Mouse (Mus musculus) intestine, embryonic 14.5 days (tissue): Measurements from ENCODE around the gene Metap2. TPM values are rescaled to one million over a fixed set of nuclear protein-coding genes. Genes with fewer than 3 reads are reported as not detected.

Experiments
- ATAC-seq: fragments of 200-750 bp; cut with Nextera tagmentation; replicated peaks from 2 replicates; pipeline ENCODE4 v1.8.0; 2017; ENCODE audit warnings: low read depth, moderate number of reproducible peaks, moderate TSS enrichment, moderate library complexity; ENCODE audit not compliant: low FRiP score, low TSS enrichment
- DNase-seq: peaks from one replicate; pipeline ENCODE4 v3.0.0-alpha.2; 2018; ENCODE audit warnings: low spot score
- H3K27ac ChIP-seq: fragments of 300-500 bp; sonication (generic); 2 replicates; pipeline ENCODE4 v1.5.1; 2014; ENCODE audit warnings: low read depth, mild to moderate bottlenecking, control low read depth
- H3K27me3 ChIP-seq: fragments of 300-500 bp; sonication (generic); replicated peaks from 2 replicates; pipeline ENCODE4 v1.6.1; 2014; ENCODE audit warnings: low read length, control low read depth; ENCODE audit not compliant: control insufficient read depth, insufficient read depth
- H3K36me3 ChIP-seq: fragments of 300-500 bp; sonication (generic); 2 replicates; pipeline ENCODE4 v1.6.1; 2014; ENCODE audit warnings: low read length, control low read depth; ENCODE audit not compliant: control insufficient read depth, insufficient read depth
- H3K4me1 ChIP-seq: fragments of 300-500 bp; sonication (generic); replicated peaks from 2 replicates; pipeline ENCODE4 v1.6.1; 2014; ENCODE audit warnings: low read length, control low read depth, mixed read lengths; ENCODE audit not compliant: control insufficient read depth, insufficient read depth
- H3K4me2 ChIP-seq: fragments of 300-500 bp; sonication (generic); 2 replicates; pipeline ENCODE4 v1.6.1; 2014; ENCODE audit warnings: low read length
- H3K4me3 ChIP-seq: fragments of 300-500 bp; sonication (generic); 2 replicates; pipeline ENCODE4 v1.5.1; 2014; ENCODE audit warnings: low read depth, low read length, control low read depth, mixed read lengths
- H3K9ac ChIP-seq: fragments of 300-500 bp; sonication (generic); 2 replicates; pipeline ENCODE4 v1.6.1; 2014; ENCODE audit warnings: mild to moderate bottlenecking, low read length
- H3K9me3 ChIP-seq: fragments of 300-500 bp; sonication (generic); 2 replicates; pipeline ENCODE4 v1.6.1; 2016; ENCODE audit warnings: low read length, control low read depth; ENCODE audit not compliant: control insufficient read depth
- WGBS: fragments of 180-500 bp; shearing (Covaris S2); extraction: QIAGEN DNeasy Blood & Tissue Kit; methylation state at CpG from one replicate; pipeline ENCODE4 v1.1.7; 2014; 5-methylcytosine and 5-hydroxymethylcytosine counted together
- polyA plus RNA-seq: library from polyadenylated mRNA; unstranded; fragments of >200 nt; fragmentation: Nextera tagmentation; extraction: Ambion mirVana; gene quantifications from 2 replicates; pipeline ENCODE4 v1.2.1, GENCODE M21; 2014

Metap2 gene
- polyA plus RNA-seq, 1 experiment from 2014 or later, result 206 TPM

DNA sequence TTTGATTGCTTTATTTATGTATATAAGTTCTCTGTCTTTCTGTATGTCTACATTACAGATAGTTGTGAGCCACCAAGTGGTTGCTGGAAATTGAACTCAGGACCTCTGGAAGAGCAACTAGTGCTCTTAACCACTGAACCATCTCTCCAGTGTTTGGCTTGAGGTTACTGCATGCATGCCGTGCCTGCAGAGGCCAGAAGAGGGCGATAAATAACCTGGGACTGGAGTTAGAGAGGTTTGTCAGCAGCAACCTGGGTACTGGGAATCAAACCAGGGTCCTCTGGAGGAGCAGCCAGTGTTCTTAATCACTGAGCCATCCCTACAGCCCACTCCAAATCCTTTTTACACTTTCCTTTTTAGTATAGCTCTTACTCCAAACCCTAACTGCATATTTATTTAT lies 19.9 kb upstream of the Metap2 start:
- 76% methylated on average over 2 of the region's 2 CpGs for WGBS

DNA sequence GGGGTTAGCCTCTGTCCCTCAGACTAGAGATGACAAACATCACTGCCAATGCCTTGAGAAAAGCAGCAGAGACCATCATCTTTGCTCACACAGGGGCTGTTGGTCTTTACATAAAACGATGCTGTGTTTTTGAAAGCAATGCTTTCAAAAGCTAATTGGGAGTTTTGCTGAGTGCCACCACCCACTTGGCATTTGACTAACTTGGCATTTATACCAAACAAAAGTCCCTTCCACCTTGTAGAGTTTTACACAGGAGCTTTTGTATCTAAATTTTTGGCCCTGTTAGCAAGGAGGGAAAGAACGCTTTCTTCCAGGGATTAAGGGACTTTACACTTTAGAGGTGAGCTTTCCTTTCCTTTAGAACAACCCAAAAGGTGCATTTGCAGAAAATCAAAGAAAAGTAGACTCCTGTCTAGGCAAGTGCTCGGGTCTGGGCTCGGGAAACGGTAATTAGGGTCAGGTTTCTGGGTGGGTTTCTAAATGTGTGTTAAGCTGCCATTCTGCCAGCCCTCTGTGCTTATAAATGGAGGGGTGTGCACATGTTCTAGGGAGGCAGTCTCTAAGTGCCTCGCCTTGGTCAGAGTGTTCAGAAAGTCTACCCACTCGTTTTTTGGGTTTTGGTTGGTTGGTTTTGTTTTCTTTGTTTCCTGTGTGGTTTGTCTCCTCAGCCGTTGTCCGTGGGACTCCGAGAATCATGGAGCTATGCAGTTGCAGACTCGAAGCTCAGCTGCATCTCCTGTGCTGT lies 18.8 kb upstream of the Metap2 start:
- no peak overlapping the region for H3K4me3 ChIP-seq
- no peaks in the 10 kb centered on the region for H3K36me3 ChIP-seq
- H3K4me1 ChIP-seq, result 0 out of 2 replicates have a peak, but pooled peaks cover 10% of the 10 kb centered on the region
- no peaks in the 10 kb centered on the region for H3K27me3 ChIP-seq
- no peak for ATAC-seq
- H3K9me3 ChIP-seq, result no peaks in the 10 kb centered on the region
- no peak overlapping the region for H3K27ac ChIP-seq
- DNase-seq, result no peak
- no peak overlapping the region for H3K9ac ChIP-seq
- 54% methylated on average over 11 of the region's 11 CpGs for WGBS
- no peak overlapping the region for H3K4me2 ChIP-seq

More for the DNA sequence above, 19.9 kb upstream of the Metap2 start:
- DNase-seq, result no peak
- Histone ChIP-seq H3K4me1 (0 out of 2 replicates have a peak, but pooled peaks cover 10% of the 10 kb centered on the region), H3K9ac (no peak overlapping the region), H3K27me3 (no peaks in the 10 kb centered on the region), H3K36me3 (no peaks in the 10 kb centered on the region), H3K9me3 (no peaks in the 10 kb centered on the region), H3K4me3 (no peak overlapping the region), H3K27ac (no peak overlapping the region), H3K4me2 (no peak overlapping the region)
- no peak for ATAC-seq

DNA sequence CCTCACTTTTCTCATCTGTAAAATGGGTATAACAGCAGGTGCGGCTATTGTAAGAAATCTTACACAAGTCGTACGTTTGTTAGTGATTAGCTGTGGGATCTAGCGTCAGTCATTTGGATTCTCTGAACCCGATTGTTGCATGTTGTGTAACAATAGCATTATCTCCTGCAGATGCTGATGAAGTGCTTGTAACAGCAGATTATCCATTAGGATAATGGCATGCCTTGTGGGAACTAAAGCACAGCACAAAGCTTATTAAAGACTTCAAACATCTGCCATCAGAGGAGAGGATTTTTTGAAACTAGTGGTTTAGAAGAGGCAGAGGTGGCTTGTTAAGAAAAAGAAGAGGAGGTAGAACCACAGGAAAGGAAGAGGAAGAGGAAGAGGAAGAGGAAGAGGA lies 16.6 kb upstream of the Metap2 start:
- Histone ChIP-seq H3K4me3 (no peak overlapping the region), H3K4me2 (no peak overlapping the region), H3K27ac (no peak overlapping the region), H3K27me3 (no peaks in the 10 kb centered on the region), H3K9me3 (no peaks in the 10 kb centered on the region), H3K9ac (no peak overlapping the region), H3K4me1 (0 out of 2 replicates have a peak, but pooled peaks cover 3% of the 10 kb centered on the region), H3K36me3 (no peaks in the 10 kb centered on the region)
- DNase-seq, result no peak
- 90% methylated on average over 5 of the region's 5 CpGs for WGBS
- ATAC-seq, result no peak

DNA sequence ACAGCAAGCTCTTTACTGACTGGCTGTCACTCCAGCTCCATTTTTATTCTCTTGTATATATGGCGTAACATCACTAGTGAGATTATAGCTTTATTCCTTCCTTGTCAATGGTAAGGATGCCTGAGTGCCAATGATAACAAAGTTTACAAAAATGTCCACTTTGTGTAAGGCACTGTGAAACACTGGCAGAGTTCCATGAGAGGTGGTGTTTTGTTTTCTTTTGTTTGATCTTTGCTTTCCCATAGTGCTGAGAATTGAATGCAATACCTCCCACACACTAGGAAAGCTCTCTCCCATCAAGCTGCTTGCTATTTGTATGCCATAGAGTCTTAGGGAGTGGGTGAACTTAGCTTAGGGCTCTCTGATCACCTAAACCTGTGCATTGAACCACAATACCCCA lies 16.0 kb upstream of the Metap2 start:
- H3K4me1 ChIP-seq, result no peaks in the 10 kb centered on the region
- ATAC-seq (no peak), DNase-seq (no peak)
- H3K9ac ChIP-seq, result no peak overlapping the region
- H3K9me3 ChIP-seq, result no peaks in the 10 kb centered on the region
- no peak overlapping the region for H3K4me3 ChIP-seq
- no peak overlapping the region for H3K4me2 ChIP-seq
- no peaks in the 10 kb centered on the region for H3K27me3 ChIP-seq
- H3K36me3 ChIP-seq, result no peaks in the 10 kb centered on the region
- H3K27ac ChIP-seq, result no peak overlapping the region
- 89% methylated on average over 1 of the region's 1 CpGs for WGBS

DNA sequence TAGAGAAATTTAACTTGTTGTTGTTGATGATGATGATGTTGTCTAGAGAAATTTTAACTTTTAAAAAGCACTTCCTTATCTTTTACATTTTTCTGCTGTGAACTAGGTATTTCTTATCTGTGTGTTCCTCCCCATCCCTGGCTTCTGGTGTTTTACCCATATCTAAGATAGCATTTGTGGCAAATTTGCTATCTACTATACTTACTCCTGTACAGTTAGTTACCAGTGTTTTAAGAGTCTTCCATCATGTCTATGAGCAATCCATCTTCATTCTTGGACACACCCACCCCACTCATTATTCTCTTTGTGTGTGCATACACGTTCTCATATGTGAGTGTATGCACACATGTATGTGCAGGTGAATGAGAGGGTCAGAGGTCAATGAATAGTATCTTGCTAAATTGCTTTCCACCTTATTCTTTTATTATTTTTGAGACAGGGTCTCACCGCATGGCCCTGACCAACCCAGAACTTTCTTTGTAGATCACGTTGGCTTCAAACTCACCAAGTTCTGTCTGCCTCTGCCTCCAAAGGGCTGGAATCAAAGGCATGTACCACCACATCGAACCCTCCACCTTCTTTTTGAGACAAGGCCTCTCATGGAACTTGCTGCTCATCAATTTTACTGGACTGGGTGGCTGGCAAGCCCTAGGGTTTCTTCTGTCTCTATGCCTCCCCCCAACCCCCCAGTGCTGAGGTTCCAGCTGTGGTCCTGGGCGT lies 15.4 kb upstream of the Metap2 start:
- H3K4me1 ChIP-seq, result no peaks in the 10 kb centered on the region
- H3K4me3 ChIP-seq, result no peak overlapping the region
- no peaks in the 10 kb centered on the region for H3K27me3 ChIP-seq
- no peak overlapping the region for H3K9ac ChIP-seq
- no peaks in the 10 kb centered on the region for H3K36me3 ChIP-seq
- no peak overlapping the region for H3K4me2 ChIP-seq
- no peak for ATAC-seq
- WGBS, result 84% methylated on average over 5 of the region's 5 CpGs
- no peaks in the 10 kb centered on the region for H3K9me3 ChIP-seq
- no peak for DNase-seq
- H3K27ac ChIP-seq, result no peak overlapping the region

DNA sequence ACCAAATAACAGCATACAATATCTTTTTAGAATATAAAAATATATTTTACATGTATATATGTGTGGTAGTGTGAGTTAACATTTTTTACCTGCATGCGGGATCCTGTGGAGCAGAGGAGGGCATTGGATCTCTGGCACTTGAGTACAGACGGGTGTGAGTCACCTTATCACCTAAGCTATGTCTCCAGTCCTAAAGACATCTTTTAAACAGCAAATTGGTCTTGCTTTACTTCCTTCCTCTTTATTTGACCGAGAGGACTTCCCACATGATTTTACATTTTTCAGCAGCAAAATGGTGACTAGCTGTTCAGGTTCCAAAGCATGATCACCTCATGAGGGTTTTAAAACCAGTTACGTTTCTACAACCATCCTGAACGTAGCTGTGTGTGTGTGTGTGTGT lies 14.4 kb upstream of the Metap2 start:
- no peak overlapping the region for H3K4me3 ChIP-seq
- 71% methylated on average over 5 of the region's 5 CpGs for WGBS

DNA sequence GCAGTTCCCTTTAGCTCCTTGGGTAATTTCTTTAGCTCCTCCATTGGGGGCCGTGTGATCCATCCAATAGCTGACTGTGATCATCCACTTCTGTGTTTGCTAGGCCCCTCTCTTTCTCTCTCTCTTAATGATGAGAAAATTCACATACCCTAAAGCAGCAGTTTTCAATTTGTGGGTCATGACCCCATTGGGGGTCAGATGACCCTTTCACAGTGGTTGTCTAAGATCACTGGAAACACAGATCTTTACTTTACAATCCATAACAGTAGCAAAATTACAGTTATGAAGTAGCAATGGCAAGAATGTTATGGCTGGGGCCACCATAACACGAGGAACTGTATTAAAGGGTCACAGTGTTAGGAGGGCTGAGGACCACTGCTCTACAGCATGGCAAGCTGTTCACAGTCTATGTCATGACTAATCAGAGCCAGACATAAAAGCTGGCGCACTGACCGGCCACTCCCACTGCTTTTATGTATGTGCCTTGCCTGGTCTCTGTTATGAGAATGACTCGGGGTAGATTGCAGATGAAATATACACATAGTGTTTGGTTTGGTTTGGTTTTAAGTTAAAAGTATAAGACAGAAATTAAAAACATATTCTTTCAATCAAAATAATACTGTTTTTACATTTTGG lies 13.0 kb upstream of the Metap2 start:
- no peak overlapping the region for H3K9ac ChIP-seq
- H3K36me3 ChIP-seq, result no peaks in the 10 kb centered on the region
- H3K27me3 ChIP-seq, result no peaks in the 10 kb centered on the region
- 77% methylated on average over 5 of the region's 5 CpGs for WGBS
- H3K4me1 ChIP-seq, result no peaks in the 10 kb centered on the region
- H3K4me3 ChIP-seq, result no peak overlapping the region
- H3K4me2 ChIP-seq, result no peak overlapping the region
- DNase-seq (no peak), ATAC-seq (no peak)
- H3K27ac ChIP-seq, result no peak overlapping the region
- no peaks in the 10 kb centered on the region for H3K9me3 ChIP-seq

More for the DNA sequence above, 14.4 kb upstream of the Metap2 start:
- Histone ChIP-seq H3K9ac (no peak overlapping the region), H3K36me3 (no peaks in the 10 kb centered on the region), H3K27ac (no peak overlapping the region), H3K27me3 (no peaks in the 10 kb centered on the region), H3K9me3 (no peaks in the 10 kb centered on the region), H3K4me2 (no peak overlapping the region), H3K4me1 (no peaks in the 10 kb centered on the region)
- DNase-seq, result no peak
- ATAC-seq, result no peak

DNA sequence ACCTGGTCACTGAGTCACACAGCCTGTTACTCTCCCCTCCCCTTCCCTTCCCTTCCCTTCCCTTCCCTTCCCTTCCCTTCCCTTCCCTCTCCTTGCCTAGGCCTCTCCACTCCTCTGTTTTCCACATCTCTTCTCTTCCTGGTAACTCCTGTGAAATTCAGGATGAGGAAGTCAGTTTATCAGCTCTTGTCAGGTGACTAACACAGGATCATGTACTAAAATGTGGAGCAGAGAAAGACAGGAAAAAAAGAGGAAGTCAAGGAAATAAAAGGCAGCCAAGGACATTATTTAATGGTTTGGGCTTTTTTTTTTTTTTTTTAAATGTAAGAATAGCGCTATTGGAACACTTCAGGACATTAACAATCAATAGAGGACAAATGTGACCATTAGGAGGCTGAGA lies 12.1 kb upstream of the Metap2 start:
- H3K9me3 ChIP-seq, result no peaks in the 10 kb centered on the region
- no peak overlapping the region for H3K4me3 ChIP-seq
- no peak for ATAC-seq
- H3K9ac ChIP-seq, result no peak overlapping the region
- no peak for DNase-seq
- H3K27me3 ChIP-seq, result no peaks in the 10 kb centered on the region
- 86% methylated on average over 1 of the region's 1 CpGs for WGBS
- H3K36me3 ChIP-seq, result no peaks in the 10 kb centered on the region
- H3K4me1 ChIP-seq, result no peaks in the 10 kb centered on the region
- no peak overlapping the region for H3K27ac ChIP-seq
- H3K4me2 ChIP-seq, result no peak overlapping the region
